Mouse (Mus musculus) thymus, postnatal 0 days (tissue): ENCODE data around the gene Clptm1l. TPM values are rescaled to one million over a fixed set of nuclear protein-coding genes. Genes with fewer than 3 reads are reported as not detected.

ENCODE experiments used
- DNase-seq: peaks from one replicate; pipeline ENCODE4 v3.0.0-alpha.2; 2015; ENCODE audit warnings: low spot score
- polyA plus RNA-seq: library from polyadenylated mRNA; unstranded; fragments of >200 nt; fragmentation: Nextera tagmentation; extraction: Ambion mirVana; gene quantifications from 2 replicates; pipeline ENCODE4 v1.2.1, GENCODE M21; 2015

Clptm1l gene
- polyA plus RNA-seq, 1 experiment from 2014 or later: 128 TPM

DNA sequence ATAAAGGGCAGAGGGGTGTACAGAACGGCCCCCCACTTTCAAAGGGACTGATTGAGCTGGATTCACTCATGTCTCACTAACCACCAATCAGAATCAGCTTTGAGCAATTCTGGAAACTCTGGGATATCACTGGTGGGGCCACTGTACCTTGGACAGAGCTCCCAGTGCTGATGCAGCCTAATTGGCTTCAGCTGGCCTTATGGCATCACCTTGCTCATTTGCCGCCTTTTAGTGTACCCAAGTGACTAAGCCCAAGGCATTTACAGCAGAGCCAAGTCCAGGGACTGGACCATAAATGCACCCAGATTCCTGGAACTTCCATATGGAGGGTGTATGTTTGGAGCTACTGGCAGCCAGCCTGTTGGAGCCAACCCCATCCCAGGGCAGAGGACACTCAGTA, 55.1 kb downstream of the Clptm1l start:
- DNase-seq: no peak

DNA sequence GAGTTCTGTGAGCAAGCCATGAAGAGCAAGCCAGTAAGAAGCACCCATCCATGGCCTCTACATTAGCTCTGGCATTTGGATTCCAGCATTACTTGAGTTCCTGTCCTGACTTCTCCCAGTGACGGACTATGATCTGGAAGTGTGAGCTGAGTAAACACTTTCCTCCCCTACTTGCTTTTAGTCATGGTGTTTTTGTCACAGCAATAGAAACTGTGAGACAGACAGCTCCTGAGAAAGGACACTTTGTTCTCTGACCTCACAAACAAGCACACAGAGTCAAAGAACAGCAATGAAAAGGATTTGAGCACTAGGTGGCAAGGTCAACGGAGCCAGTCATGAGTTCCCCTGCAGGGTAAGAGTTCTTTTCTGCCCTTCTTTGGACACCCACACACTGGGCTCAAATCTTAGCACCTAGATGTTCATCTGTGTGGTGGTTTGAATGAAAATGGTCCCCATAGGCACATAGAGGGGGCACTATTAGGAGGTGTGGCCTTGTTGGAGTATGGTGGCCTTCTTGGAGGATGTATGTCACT, 56.4 kb downstream of the Clptm1l start:
- DNase-seq: no peak

Other genes with a start within 250 kb of the Clptm1l start
- gene Lpcat1, start 136.8 kb upstream of the Clptm1l start, polyA plus RNA-seq: 15.7 and 18.0 TPM in 2 replicates
- 0.05 and 0.10 TPM in 2 replicates for gene Slc6a3, start 67.3 kb upstream of the Clptm1l start, polyA plus RNA-seq
- gene Tert, start 22.9 kb downstream of the Clptm1l start, polyA plus RNA-seq: 3.0 and 6.0 TPM in 2 replicates
- 0.09 and 0.16 TPM in 2 replicates for gene Slc6a18, start 74.0 kb downstream of the Clptm1l start, polyA plus RNA-seq
- gene Slc6a19, start 100.9 kb downstream of the Clptm1l start, polyA plus RNA-seq: 17.6 and 21.2 TPM in 2 replicates
- gene Slc12a7, start 129.1 kb downstream of the Clptm1l start, polyA plus RNA-seq: 27.7 and 33.8 TPM in 2 replicates
- 0.78 and 0.96 TPM in 2 replicates for gene Nkd2, start 243.6 kb downstream of the Clptm1l start, polyA plus RNA-seq